Mouse (Mus musculus): ENCODE measurements around the gene Mrps15.

Mrps15 gene

GRCm38 (mm10) chr4:126046851-126047585 lies at the start of gene Mrps15:
Mrps15 (plus strand) TSS chr4:126046925.
- peak; percentile 84 for DNase-seq (ENCODE audit: low spot score)

- DNase-seq (ENCODE audit: low spot score), result no peak
Measured at GRCm38 (mm10) chr4:125997826-125998225, 48.9 kb upstream of the Mrps15 start.

- DNase-seq (ENCODE audit: low spot score), result no peak
Measured at GRCm38 (mm10) chr4:126001311-126002199, 45.2 kb upstream of the Mrps15 start.

GRCm38 (mm10) chr4:126017676-126018332 lies 28.9 kb upstream of the Mrps15 start:
- DNase-seq (ENCODE audit: low spot score), result no peak

- no peak for DNase-seq (ENCODE audit: low spot score)
Measured at GRCm38 (mm10) chr4:126018966-126019538, 27.7 kb upstream of the Mrps15 start.

GRCm38 (mm10) chr4:126024303-126024900 lies 22.3 kb upstream of the Mrps15 start, which contains the start of gene Csf3r:
Csf3r (plus strand) TSS chr4:126024550.
- DNase-seq (ENCODE audit: low spot score), result no peak

GRCm38 (mm10) chr4:126025801-126026200 lies 20.9 kb upstream of the Mrps15 start:
- DNase-seq (ENCODE audit: low spot score), result no peak

- no peak for DNase-seq (ENCODE audit: low spot score)
Measured at GRCm38 (mm10) chr4:126027980-126028379, 18.7 kb upstream of the Mrps15 start.

GRCm38 (mm10) chr4:126029042-126029441 lies 17.7 kb upstream of the Mrps15 start:
- no peak for DNase-seq (ENCODE audit: low spot score)

- no peak for DNase-seq (ENCODE audit: low spot score)
Measured at GRCm38 (mm10) chr4:126030705-126031104, 16.0 kb upstream of the Mrps15 start.

- DNase-seq (ENCODE audit: low spot score), result no peak
Measured at GRCm38 (mm10) chr4:126035413-126035812, 11.3 kb upstream of the Mrps15 start.

- no peak for DNase-seq (ENCODE audit: low spot score)
Measured at GRCm38 (mm10) chr4:126051617-126052016, 4.9 kb downstream of the Mrps15 start.

- peak; percentile 53 for DNase-seq (ENCODE audit: low spot score)
Measured at GRCm38 (mm10) chr4:126057207-126058133, 10.7 kb downstream of the Mrps15 start.

- DNase-seq (ENCODE audit: low spot score), result peak; percentile 93
Measured at GRCm38 (mm10) chr4:126058134-126058996, 11.6 kb downstream of the Mrps15 start, which contains the start of gene Oscp1. Oscp1 (plus strand) TSS chr4:126058565.

- no peak for DNase-seq (ENCODE audit: low spot score)
Measured at GRCm38 (mm10) chr4:126058997-126059362, 12.3 kb downstream of the Mrps15 start.

- peak; percentile 33 for DNase-seq (ENCODE audit: low spot score)
Measured at GRCm38 (mm10) chr4:126062856-126063255, 16.1 kb downstream of the Mrps15 start.

GRCm38 (mm10) chr4:126065241-126065640 lies 18.5 kb downstream of the Mrps15 start:
- no peak for DNase-seq (ENCODE audit: low spot score)

- no peak for DNase-seq (ENCODE audit: low spot score)
Measured at GRCm38 (mm10) chr4:126067401-126068077, 20.8 kb downstream of the Mrps15 start.

GRCm38 (mm10) chr4:126068842-126069241 lies 22.1 kb downstream of the Mrps15 start:
- no peak for DNase-seq (ENCODE audit: low spot score)

All from c-Kit-positive CD71-positive TER-119-positive erythroid progenitor cells, embryonic 14.5 days (primary cell).